Mouse (Mus musculus) olfactory bulb, adult 2 months (tissue): ENCODE data around the gene Dlgap1.

Experiments
- CTCF ChIP-seq: fragments of 200-500 bp; IDR thresholded peaks from 2 replicates; pipeline ENCODE4 v1.5.1; 2012; ENCODE audit warnings: low read depth, mild to moderate bottlenecking, low read length, moderate library complexity; ENCODE audit not compliant: insufficient read depth
- POLR2A ChIP-seq: fragments of 200-500 bp; IDR thresholded peaks from 2 replicates; pipeline ENCODE4 v1.6.1; 2012; ENCODE audit warnings: mild to moderate bottlenecking, low read depth, low read length, moderate library complexity; ENCODE audit not compliant: insufficient read depth

- no peak for TF ChIP-seq POLR2A
- TF ChIP-seq CTCF: no peak
Measured at GRCm38 (mm10) chr17:70856871-70857415, 888.1 kb downstream of the Dlgap1 start.
